13 mouse cellular contexts compared by ENCODE assay signal in genomic region chr11:48097455-48097854, GRCm38 (mm10).
"Had no signal": no experiment of that assay in that cellular context is flagged by ENCODE, and none has a peak within 500 bp of the region (broad histone marks: within the 10 kb centered on the region; RNA-seq: fewer than 3 reads in every experiment).

No protein-coding gene starts in this region.

- H3K27ac ChIP-seq: midbrain, embryonic 10.5 days; midbrain, embryonic 12.5 days; neural tube, embryonic 12.5 days; stomach, embryonic 15.5 days; stomach, postnatal 0 days had no signal

- H3K27me3 ChIP-seq: midbrain, embryonic 12.5 days; neural tube, embryonic 12.5 days; stomach, embryonic 15.5 days had no signal

- H3K36me3 ChIP-seq: midbrain, embryonic 10.5 days; midbrain, embryonic 12.5 days; neural tube, embryonic 12.5 days; stomach, embryonic 15.5 days had no signal

- H3K4me3 ChIP-seq: midbrain, embryonic 10.5 days; midbrain, embryonic 12.5 days; neural tube, embryonic 12.5 days; stomach, embryonic 15.5 days had no signal

- H3K9ac ChIP-seq: lung, embryonic 14.5 days; midbrain, embryonic 12.5 days; neural tube, embryonic 12.5 days; stomach, embryonic 15.5 days had no signal

- H3K4me1 ChIP-seq: midbrain, embryonic 10.5 days; midbrain, embryonic 12.5 days; neural tube, embryonic 12.5 days; stomach, embryonic 15.5 days had no signal

- DNase-seq: lung, adult 18-20 months; lung, embryonic 14.5 days; lung, postnatal 10 days; lung, postnatal 4 days; midbrain, embryonic 14.5 days; right cerebral cortex, postnatal 14 days; thymus, adult 2 months; thymus, postnatal 36 days had no signal

- H3K4me2 ChIP-seq: lung, embryonic 14.5 days; midbrain, embryonic 12.5 days; neural tube, embryonic 12.5 days; stomach, embryonic 15.5 days had no signal

- H3K9me3 ChIP-seq: midbrain, embryonic 10.5 days; midbrain, embryonic 12.5 days; neural tube, embryonic 12.5 days; stomach, embryonic 15.5 days had no signal
